Mouse (Mus musculus) left cerebral cortex, postnatal 4 days (tissue): ENCODE results near the gene Cpvl. TPM values are rescaled to one million over a fixed set of nuclear protein-coding genes. Genes with fewer than 3 reads are reported as not detected.

ENCODE experiments used
- DNase-seq: peaks from one replicate; pipeline ENCODE4 v3.0.0-alpha.2; 2022
- intact Hi-C: fragments of 180-260 bp; cut with DNase I; formaldehyde crosslinking; loops from one replicate; pipeline ENCODE4 v1.15.1; 2025
- total RNA-seq, 2 experiments: library from RNA; stranded (reverse); gene quantifications; 2 replicates each; pipeline ENCODE4 v1.2.3; 2021

The Cpvl gene
- total RNA-seq, 2 experiments from 2014 or later = not detected

GRCm38 (mm10) chr6:53939752-53940151, 38.7 kb downstream of the Cpvl start:
- intact Hi-C loops = no loop called here
- DNase-seq = no peak

DNA sequence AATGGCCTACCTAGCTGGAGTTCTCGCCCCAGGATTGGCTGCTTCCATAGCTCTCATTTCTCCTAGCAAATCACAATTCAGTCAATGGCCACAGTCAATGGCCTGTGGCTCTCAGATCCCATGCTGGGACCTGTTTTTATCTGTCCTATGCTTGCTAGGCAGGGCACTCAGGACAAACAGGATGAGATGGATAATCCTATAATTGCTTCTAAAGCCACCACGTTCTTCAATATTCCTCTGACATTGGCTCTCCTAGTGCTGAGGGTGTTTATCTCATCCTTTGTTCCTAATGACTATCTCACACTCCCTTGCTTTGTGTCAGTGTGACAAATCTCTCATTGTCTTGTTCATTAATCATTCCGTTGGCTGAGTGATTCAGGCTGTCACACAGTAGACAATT, 39.5 kb downstream of the Cpvl start:
- intact Hi-C loops = no loop called here
- DNase-seq = no peak

- DNase-seq = no peak
- intact Hi-C loops = no loop called here
These were observed 41.0 kb downstream of the Cpvl start for GRCm38 (mm10) chr6:53937143-53938134.

DNA sequence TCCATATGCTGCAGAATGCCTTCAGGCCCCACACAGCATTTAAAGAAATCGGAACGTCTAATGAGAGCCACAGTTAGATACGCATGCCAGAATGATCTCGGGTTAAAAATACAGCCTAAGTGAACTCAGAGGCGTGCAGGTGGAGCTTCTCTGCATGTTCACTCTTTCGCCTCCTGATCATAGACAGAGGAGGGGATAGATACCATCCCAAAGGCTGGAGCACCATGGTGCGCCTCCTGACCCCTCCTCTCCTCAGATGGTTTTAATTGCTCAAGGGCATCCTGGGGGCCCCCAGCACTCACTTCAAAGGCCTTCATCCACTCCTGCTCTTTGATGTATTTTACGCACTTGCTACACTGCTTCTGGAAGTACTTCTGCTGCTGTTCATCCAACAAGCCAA, 46.9 kb downstream of the Cpvl start:
- DNase-seq = no peak
- intact Hi-C loops = no loop called here

DNA sequence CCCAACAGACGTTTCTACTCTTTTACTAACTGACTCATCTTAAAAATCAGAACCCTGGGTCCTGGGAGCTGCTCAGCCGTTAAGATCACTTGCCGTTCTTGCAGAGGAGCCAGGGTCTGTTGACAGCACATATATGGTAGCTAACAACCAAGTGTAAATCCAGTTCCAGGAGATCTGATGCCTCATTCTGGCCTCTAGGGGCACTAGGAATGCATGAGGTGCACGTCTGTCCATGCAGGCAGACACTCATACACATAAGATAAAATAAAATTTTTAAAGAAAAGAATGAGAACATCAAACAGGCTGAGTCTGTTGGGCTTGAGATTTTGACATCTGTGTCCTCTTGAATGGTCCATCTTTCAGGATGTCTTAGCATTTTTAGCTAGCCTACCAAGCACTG, 48.6 kb downstream of the Cpvl start:
- DNase-seq = no peak
- intact Hi-C loops = no loop called here

DNA sequence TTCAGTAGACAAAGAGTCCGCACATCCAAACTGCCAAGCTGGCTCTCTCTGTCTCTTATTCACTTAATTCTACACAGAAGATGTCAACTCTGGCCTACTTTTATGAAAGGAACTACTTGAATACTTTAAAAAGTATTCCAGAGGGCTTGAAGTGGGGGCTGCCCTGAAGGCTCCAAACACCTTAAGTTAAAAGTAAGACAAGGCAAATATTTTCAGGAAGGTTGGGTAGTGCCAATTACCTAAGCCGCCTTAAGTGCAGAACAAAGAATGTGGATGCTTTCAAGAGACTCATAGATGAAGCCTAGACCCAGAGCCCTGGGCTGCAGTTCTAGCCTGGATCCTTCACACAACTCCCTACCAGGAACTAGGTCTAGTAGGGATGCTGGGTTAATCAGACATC, 52.3 kb downstream of the Cpvl start:
- intact Hi-C loops = no loop called here
- DNase-seq = no peak

DNA sequence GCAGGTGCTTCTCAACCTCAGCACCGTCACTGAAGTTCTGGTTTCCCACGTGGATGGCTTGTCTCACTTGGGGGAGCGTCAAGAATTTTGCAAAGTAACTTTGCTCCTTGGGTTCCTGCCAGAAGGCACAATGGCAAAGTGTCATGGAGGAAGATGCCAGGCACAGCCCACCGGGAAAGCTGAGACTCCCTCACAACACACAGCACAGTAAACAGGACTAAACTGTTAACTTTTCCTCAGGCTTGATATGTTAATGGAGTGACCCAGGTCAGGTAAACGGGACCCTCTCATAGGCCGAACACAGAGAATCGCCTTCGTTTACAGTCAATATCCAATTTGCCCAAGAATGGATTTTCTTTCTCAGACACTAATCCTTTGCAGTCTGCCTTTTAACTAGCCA, 53.3 kb downstream of the Cpvl start:
- no peak for DNase-seq
- intact Hi-C loops = no loop called here

DNA sequence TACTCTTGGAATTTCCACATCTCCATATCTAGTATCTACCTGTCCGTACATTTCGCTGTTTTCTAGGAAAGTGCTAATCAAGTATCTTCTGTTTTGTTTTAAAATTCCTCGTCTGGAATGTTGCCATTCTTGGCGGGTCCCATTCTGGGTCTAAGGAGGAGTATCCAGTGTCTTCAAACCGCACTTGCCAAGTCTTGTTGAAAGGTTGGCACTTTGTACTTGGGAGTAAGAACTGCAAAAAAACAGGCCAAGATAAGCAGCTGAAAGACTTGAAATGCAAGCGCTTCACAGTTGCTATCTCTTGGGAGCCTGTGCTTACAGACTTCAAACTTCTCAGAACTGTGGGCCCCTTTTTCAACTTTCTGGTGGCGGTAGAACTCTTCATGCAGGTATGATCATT, 58.4 kb downstream of the Cpvl start:
- intact Hi-C loops = no loop called here
- no peak for DNase-seq

GRCm38 (mm10) chr6:53917026-53917558, 61.4 kb downstream of the Cpvl start:
- intact Hi-C loops = no loop called here

GRCm38 (mm10) chr6:53915347-53915746, 63.1 kb downstream of the Cpvl start:
- no peak for DNase-seq
- intact Hi-C loops = no loop called here

More at GRCm38 (mm10) chr6:53917026-53917558, 61.4 kb downstream of the Cpvl start:
- no peak for DNase-seq

DNA sequence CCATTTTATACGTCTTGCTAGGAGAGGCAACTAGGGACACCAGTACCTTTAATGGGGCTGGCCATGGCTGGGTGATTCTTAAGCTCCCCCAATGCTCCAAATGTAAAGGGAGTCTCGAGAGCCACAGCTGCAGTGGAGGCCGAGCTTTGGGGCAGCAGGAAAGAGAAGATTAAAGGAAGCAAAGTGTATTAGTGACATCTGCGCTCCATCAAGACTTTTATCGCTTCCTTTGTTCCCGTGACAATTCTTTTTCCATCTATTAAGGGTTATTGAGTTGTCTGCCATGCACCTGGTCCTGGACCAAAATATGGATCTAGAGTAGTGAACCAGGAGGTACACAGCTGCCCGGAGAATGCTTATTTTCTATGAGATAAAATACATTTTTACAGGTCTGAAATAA, 65.3 kb downstream of the Cpvl start:
- DNase-seq = no peak
- intact Hi-C loops = no loop called here

DNA sequence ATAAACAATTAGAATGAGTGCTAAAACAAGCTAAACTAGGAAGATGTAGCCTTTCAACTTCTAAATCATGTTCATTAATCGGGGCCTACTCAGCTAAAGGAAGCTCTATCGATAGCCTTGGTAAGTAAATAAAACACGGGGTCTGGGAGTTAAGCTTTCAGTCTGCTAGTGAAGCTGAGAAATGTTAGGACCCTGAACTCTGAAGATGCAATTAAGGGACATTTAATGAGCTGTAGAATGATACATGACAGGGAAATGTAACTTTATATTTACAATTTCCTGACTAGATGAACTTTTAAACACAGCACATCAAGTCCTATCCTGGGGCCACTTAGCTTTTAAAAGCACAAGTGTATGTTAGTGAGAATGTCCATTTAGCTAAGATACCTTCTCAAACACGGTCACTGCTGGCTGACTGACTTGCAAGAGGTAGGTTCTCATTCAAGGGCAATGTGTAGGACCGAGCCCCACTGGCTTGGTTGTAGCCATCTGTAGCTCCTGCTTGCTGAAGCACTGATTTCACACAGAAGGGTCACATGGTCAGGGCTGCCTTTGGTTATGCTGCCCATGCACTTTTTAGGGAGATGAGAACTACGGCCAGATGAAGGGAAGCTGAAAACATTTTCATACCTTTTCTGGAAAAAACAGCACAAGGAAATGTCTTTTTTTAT, 66.2 kb downstream of the Cpvl start:
- intact Hi-C loops = no loop called here
- no peak for DNase-seq

GRCm38 (mm10) chr6:53909986-53910385, 68.5 kb downstream of the Cpvl start:
- DNase-seq = no peak
- intact Hi-C loops = no loop called here

GRCm38 (mm10) chr6:53909446-53909845, 69.0 kb downstream of the Cpvl start:
- intact Hi-C loops = no loop called here
- DNase-seq = no peak

GRCm38 (mm10) chr6:53906871-53907270, 71.6 kb downstream of the Cpvl start:
- intact Hi-C loops = no loop called here
- no peak for DNase-seq

DNA sequence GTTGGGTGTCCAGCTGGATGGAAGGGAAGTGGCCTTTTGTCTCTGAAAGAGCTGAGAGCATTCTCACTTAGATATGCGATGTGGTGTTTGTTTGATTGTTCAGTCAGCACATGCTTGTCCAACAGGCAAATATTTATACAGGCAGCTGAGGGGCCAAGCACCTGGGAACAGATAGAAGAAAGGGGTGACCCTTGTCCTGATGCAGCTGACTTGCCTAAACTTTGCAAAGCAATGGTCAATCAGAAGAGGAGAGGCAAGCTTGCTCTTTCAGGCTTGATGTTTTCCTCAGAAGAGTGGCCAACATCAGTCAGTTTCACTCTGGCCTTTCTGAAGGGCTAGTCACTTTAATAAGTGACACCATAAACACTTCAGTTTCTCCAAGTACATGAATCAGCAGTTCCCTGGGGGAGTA, 72.4 kb downstream of the Cpvl start:
- intact Hi-C loops = no loop called here
- DNase-seq = no peak

DNA sequence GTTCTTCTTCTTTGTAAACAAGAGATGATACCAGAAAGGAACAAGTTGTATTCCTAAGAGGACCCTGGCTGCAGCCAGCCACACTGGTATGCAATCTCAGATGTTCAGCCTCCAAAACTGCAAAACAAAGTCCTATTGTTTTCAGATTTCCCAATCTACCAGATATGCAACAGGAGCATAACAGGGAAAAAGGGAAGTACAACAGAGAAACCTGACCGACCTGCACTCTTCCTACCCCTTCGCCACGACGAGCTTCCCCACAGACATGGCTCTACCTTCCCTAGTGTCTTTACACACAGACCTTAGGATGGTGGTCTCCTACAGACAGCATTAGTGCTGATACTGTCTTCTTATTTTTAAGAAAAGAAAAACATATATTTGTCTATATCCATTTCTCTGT, 72.9 kb downstream of the Cpvl start:
- intact Hi-C loops = no loop called here
- DNase-seq = no peak

GRCm38 (mm10) chr6:53904703-53905395, 73.6 kb downstream of the Cpvl start:
- DNase-seq = no peak
- intact Hi-C loops = loop anchor here (5.0 kb wide), 1 partner anchor 437 kb away; no protein-coding TSS in a partner anchor

- intact Hi-C loops = loop anchor here (5.0 kb wide), 1 partner anchor 438 kb away; no protein-coding TSS in a partner anchor
These were observed 74.3 kb downstream of the Cpvl start for GRCm38 (mm10) chr6:53904186-53904585.

GRCm38 (mm10) chr6:53901741-53902140, 76.7 kb downstream of the Cpvl start:
- no peak for DNase-seq
- intact Hi-C loops = loop anchor here (5.0 kb wide), 1 partner anchor 441 kb away; no protein-coding TSS in a partner anchor

More at GRCm38 (mm10) chr6:53904186-53904585, 74.3 kb downstream of the Cpvl start:
- no peak for DNase-seq
